Mouse (Mus musculus): ENCODE results near the gene Camkmt. TPM values are rescaled to one million over a fixed set of nuclear protein-coding genes. Genes with fewer than 3 reads are reported as not detected.

Camkmt gene
- 7.7 and 8.4 TPM in 2 replicates for polyA plus RNA-seq (2016; fragmentation: Nextera tagmentation; extraction: Ambion mirVana)

DNA sequence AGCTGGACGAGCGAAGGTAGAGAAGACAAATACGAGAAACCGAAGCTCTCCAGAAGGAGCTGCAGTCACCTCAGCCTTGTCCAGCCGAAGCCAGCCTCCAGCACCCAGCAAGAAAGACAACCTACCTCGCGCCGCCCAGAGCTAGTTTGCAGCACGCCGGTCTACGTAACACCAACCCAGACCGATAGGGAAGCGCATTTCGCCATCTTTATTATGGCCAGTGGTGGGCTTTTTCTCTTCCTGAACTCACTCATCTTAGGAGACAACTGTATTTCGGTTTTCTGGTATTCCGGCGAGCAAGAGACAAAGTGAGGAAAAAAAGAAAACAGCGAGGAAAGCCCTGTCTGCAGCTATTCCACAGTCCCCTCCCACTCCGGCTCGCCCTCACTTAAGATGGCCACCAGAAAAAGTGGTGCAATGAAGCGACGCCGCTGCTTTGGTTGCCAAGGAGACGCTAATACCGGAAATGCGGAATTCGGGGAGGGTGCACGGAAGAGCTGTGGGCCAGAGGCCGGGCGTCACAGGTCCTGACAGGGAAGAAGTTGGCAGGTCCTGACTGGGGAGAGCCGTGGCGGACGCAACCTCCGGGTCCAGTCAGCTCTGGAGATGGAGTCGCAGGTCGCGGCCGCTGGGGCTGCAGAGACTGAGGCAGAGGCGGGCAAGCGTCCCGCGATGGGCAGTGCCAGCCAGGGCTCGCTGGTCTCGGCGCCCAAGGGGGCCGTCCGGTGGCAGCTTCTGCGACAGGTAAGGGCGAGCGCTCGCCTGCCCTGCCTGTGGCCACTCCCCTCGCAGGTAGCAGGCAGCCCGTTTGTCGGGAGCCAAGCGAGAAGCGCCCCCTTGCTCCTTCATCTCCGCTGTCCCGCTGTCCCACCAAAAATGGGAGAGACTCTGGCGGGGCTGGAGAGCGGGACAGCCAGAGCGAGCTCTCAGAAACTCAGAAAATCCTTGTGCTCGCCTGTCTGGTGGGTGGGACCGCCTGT, at the start of gene Camkmt, which contains the start of gene Prepl:
Gene Camkmt (plus strand): TSS at position 433 of the 980 bp plus-strand sequence.
Gene Prepl (minus strand): TSS at position 122 of the 980 bp plus-strand sequence.
- Histone ChIP-seq H3K9me3 (no peaks in the 10 kb centered on the region), H3K4me3 (peak within 1 kb of the TSS; percentile 83), H3K36me3 (no peaks in the 10 kb centered on the region), H3K4me1 (peaks cover 23% of the 10 kb centered on the region; the same call in 1 of the 2 replicates), H3K27me3 (ENCODE audit: insufficient read depth, poor library complexity, severe bottlenecking) (no peaks in the 10 kb centered on the region), H3K27ac (peak within 1 kb of the TSS; percentile 93)
- DNase-seq (ENCODE audit: low spot score) = peak; percentile 97
- under 1% methylated on average over 63 of the region's 63 CpGs for WGBS

DNA sequence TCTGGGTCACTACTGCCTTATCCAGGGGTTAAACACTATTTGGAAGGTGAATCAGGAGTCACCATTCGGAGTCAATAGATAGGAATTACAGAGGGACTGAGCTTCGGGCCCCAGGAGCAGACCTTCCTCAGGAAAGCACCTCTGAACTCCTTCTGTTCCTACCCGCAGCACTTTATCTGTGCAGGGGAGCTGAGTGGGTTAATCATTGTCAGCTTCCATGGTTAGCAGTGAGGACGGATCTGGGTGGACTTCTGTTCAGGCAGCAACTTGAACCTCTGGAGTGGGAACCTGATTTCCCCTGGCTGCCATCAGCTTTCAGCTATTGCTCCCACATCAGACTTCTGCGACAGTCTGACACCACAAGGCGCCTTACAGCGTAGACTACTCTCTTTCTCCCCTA, 49.4 kb upstream of the Camkmt start:
- Histone ChIP-seq H3K27ac (no peak overlapping the region), H3K9me3 (no peaks in the 10 kb centered on the region), H3K4me1 (no peaks in the 10 kb centered on the region), H3K36me3 (no peaks in the 10 kb centered on the region), H3K4me3 (no peak overlapping the region), H3K27me3 (ENCODE audit: insufficient read depth, poor library complexity, severe bottlenecking) (no peaks in the 10 kb centered on the region)
- DNase-seq (ENCODE audit: low spot score) = no peak
- 74% methylated on average over 7 of the region's 7 CpGs for WGBS

DNA sequence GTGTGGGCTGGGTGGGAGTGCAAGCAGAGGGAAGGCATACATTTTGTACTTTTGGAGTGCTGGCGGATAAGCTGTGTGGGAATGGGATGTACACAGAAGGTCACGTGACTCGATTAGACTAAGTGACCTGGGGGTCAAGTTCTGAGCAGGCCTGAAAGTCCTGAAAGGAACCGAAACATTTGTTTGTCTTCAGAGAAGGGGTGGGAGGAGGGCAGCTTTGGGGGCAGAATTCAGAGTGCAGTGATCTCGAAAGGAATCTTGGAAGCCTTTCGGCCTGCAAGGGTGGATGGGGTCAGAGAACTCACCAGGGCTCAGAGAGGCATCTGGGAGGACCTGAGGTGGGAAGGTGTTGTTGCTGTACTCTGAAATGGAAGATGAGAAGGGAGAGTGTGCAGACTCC, 47.9 kb upstream of the Camkmt start:
- Histone ChIP-seq H3K4me1 (no peaks in the 10 kb centered on the region), H3K36me3 (no peaks in the 10 kb centered on the region), H3K9me3 (no peaks in the 10 kb centered on the region), H3K27ac (no peak overlapping the region), H3K27me3 (ENCODE audit: insufficient read depth, poor library complexity, severe bottlenecking) (no peaks in the 10 kb centered on the region), H3K4me3 (no peak overlapping the region)
- 81% methylated on average over 6 of the region's 6 CpGs for WGBS
- no peak for DNase-seq (ENCODE audit: low spot score)

DNA sequence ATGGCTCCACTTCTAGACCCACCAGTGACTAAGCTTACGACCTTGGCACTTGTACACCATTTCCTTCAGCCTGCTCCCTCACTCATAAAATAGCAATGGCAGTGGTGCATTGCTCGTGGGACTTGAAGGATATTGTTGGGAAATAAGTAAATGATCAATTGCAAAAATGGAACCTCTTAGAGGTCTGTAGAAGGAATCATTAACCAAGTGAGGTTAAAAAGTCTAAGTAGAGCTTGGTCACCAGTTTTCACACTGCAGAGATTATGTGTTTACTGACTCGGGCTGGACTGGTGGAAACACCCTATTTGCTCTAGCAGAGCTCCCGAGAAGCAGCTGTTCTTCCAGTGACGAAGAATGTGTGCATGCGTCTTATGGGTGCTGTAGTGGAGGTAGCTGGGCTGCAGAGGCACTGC, 46.9 kb upstream of the Camkmt start:
- Histone ChIP-seq H3K4me3 (no peak overlapping the region), H3K9me3 (no peaks in the 10 kb centered on the region), H3K27ac (no peak overlapping the region), H3K27me3 (ENCODE audit: insufficient read depth, poor library complexity, severe bottlenecking) (no peaks in the 10 kb centered on the region), H3K4me1 (no peaks in the 10 kb centered on the region), H3K36me3 (no peaks in the 10 kb centered on the region)
- 73% methylated on average over 6 of the region's 6 CpGs for WGBS
- no peak for DNase-seq (ENCODE audit: low spot score)

DNA sequence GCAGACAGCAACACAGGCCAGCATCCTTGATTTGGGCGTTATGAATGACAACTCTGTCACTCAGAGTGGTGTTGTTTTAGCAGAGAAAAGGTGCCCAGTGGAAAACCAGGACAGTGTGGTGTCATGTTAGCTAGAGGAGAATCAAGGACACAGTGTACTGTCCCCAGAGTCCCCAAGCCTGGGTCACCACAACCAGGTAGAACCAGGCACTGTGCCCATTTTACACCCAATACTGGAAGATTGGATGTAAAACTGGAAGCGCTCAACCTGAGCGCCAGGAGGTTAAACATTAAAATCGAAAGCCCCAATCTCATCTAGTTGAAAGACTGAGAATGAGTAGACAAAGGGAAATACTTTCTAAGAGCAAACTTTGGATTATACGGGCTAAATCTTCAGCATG, 45.9 kb upstream of the Camkmt start:
- 93% methylated on average over 5 of the region's 5 CpGs for WGBS
- Histone ChIP-seq H3K27ac (no peak overlapping the region), H3K27me3 (ENCODE audit: insufficient read depth, poor library complexity, severe bottlenecking) (no peaks in the 10 kb centered on the region), H3K36me3 (no peaks in the 10 kb centered on the region), H3K9me3 (no peaks in the 10 kb centered on the region), H3K4me3 (no peak overlapping the region), H3K4me1 (no peaks in the 10 kb centered on the region)
- no peak for DNase-seq (ENCODE audit: low spot score)

DNA sequence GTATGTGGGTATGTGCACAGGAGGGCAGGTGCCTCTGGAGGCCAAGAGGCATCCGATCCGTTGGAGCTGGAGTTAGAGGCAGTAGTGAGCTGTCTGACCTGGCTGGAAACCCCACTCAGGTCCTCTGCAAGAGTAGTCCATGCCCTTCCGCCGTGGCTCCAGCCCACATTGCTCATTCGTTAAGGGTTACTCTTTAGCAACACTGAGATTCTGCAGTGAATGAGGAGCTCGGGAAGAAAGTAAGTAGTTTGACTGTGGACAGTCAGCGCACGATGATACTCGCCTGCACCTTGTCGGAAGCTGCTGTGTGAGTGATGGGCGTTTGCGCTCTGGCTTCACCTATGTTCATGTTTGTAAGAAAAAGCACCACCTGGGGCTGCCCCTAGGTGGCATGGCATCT, 45.2 kb upstream of the Camkmt start:
- Histone ChIP-seq H3K27ac (no peak overlapping the region), H3K4me3 (no peak overlapping the region), H3K27me3 (ENCODE audit: insufficient read depth, poor library complexity, severe bottlenecking) (no peaks in the 10 kb centered on the region), H3K9me3 (no peaks in the 10 kb centered on the region), H3K4me1 (no peaks in the 10 kb centered on the region), H3K36me3 (no peaks in the 10 kb centered on the region)
- WGBS = 84% methylated on average over 12 of the region's 12 CpGs
- no peak for DNase-seq (ENCODE audit: low spot score)

DNA sequence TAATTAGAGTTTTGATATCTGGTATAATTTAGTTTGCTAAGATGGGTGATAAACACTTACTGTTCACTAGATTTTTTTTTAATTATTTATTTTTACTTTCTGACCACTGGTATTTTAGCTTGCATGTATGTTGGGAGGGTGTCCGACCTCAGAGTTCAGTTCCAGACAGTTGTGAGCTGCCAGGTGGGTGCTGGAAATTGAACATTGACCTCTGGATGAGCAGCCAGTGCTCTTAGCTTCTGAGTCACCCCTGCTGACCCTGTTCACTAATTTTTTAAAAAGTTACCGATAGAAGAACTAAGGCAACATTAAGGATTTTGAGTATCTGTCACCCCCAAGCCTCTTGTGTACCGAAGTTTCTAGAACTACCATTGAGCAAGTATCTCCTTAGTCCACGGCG, 42.0 kb upstream of the Camkmt start:
- no peaks in the 10 kb centered on the region for H3K36me3 ChIP-seq
- H3K9me3 ChIP-seq = no peaks in the 10 kb centered on the region
- DNase-seq (ENCODE audit: low spot score) = no peak
- no peak overlapping the region for H3K4me3 ChIP-seq
- H3K27me3 ChIP-seq (ENCODE audit: insufficient read depth, poor library complexity, severe bottlenecking) = no peaks in the 10 kb centered on the region
- 0 out of 2 replicates have a peak, but pooled peaks cover 5% of the 10 kb centered on the region for H3K4me1 ChIP-seq
- H3K27ac ChIP-seq = no peak overlapping the region
- 91% methylated on average over 5 of the region's 5 CpGs for WGBS

DNA sequence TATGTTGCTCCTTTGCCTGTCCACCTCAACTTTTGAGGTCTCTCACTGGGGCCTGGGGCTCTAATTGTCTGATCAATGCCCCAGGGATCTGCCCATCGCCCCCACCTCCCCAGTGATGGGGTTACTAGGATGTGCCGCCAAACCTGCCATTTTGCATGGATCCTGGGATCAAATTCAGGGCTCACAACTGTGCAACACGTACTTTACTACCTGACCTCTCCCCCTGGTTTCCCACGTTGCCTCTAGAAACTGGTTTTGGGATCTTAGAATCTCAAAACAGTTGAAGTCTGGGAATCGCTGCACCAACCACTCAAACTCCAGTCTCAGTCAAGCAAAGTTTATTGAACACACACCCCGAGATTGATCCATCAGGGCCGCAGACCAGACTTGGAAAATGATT, 32.1 kb upstream of the Camkmt start:
- WGBS = 88% methylated on average over 7 of the region's 7 CpGs
- Histone ChIP-seq H3K4me3 (no peak overlapping the region), H3K9me3 (no peaks in the 10 kb centered on the region), H3K4me1 (no peaks in the 10 kb centered on the region), H3K27me3 (ENCODE audit: insufficient read depth, poor library complexity, severe bottlenecking) (no peaks in the 10 kb centered on the region), H3K27ac (no peak overlapping the region), H3K36me3 (peaks cover 3% of the 10 kb centered on the region; the same call in 1 of the 2 replicates)
- DNase-seq (ENCODE audit: low spot score) = peak; percentile 9

DNA sequence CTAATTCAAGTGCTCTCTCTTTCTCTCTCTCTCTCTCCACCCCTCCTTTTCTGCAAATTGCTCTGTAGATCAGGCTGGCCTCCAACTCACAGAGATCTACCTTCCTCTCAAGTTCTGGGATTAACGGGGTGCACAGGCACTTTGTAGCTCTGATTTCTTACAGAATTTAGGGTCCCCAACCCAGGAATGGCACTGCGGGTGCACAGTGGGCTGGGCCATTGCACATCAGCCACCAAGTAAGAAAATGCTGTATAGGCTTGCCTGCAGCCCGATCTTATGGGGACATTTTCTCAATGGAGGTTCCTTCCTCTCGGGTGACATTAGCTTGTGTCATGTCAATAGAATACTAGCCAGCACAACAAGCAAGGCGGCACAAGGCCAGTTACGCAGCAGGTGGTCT, 31.2 kb upstream of the Camkmt start:
- H3K9me3 ChIP-seq = no peaks in the 10 kb centered on the region
- WGBS = 86% methylated on average over 6 of the region's 6 CpGs
- H3K27ac ChIP-seq = no peak overlapping the region
- H3K4me3 ChIP-seq = no peak overlapping the region
- no peak for DNase-seq (ENCODE audit: low spot score)
- no peaks in the 10 kb centered on the region for H3K4me1 ChIP-seq
- no peaks in the 10 kb centered on the region for H3K27me3 ChIP-seq (ENCODE audit: insufficient read depth, poor library complexity, severe bottlenecking)
- H3K36me3 ChIP-seq = peaks cover 12% of the 10 kb centered on the region; the same call in 1 of the 2 replicates

DNA sequence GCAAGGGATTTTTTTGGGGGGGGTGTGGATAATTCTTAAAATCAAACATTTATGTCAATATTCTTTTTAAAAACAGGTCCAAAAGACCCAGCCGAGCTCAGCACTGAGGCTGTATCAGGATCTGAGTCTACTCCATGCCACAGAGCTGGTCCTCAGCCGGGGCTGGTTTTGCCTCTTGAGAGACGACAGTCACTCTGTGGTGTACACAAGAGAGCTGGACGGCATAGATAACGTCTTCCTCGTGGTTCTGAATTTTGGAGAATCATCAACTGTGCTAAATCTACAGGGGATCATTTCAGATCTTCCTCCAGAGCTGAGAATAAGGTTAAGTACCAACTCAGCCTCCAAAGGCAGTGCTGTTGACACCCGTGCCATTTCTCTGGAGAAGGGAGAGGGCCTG, 26.8 kb upstream of the Camkmt start:
- WGBS = 82% methylated on average over 7 of the region's 7 CpGs
- no peaks in the 10 kb centered on the region for H3K27me3 ChIP-seq (ENCODE audit: insufficient read depth, poor library complexity, severe bottlenecking)
- H3K9me3 ChIP-seq = no peaks in the 10 kb centered on the region
- H3K36me3 ChIP-seq = peaks cover 47% of the 10 kb centered on the region
- no peak for DNase-seq (ENCODE audit: low spot score)
- H3K4me1 ChIP-seq = no peaks in the 10 kb centered on the region
- H3K27ac ChIP-seq = no peak overlapping the region
- no peak overlapping the region for H3K4me3 ChIP-seq

DNA sequence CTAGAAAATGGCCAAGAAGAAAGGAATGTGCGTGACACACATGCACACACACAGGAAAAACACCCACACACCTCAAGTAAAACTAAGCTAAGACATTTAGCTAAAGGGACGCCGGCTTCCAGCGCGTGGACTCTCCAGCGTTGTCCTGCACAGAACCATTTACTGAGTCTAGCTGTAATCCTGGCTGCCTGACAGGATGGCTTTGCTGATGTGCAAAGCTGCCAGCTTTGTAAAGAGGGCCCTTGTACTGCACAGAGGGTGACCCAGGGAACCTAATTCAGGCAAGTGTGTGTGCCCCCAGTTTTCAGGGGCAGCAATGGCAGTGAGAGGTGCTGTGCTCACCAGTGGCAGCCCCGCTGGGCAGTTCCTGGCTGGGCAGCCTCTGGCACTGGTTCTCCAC, 23.0 kb upstream of the Camkmt start:
- WGBS = 93% methylated on average over 7 of the region's 7 CpGs
- no peak for DNase-seq (ENCODE audit: low spot score)
- no peaks in the 10 kb centered on the region for H3K4me1 ChIP-seq
- peaks cover 72% of the 10 kb centered on the region for H3K36me3 ChIP-seq
- no peak overlapping the region for H3K4me3 ChIP-seq
- no peaks in the 10 kb centered on the region for H3K27me3 ChIP-seq (ENCODE audit: insufficient read depth, poor library complexity, severe bottlenecking)
- H3K27ac ChIP-seq = no peak overlapping the region
- no peaks in the 10 kb centered on the region for H3K9me3 ChIP-seq

DNA sequence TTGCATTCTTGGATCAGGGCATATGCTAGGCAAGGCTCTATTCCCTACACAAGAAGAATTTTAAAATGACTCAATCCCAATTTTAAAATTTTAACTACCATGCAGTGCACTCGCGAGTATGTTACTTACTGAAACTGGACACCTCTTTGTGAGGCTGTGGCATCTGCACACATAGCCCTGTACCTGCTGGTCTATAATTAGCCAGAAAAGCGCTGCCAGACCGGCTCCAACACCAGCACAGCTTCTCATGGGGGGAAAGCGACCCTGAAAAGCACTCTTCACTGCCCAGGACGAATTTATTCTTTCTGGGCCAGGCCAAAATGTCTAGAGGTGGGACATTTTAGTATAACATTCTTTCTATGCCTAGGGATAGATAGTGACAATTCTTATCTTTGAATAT, 19.7 kb upstream of the Camkmt start:
- 59% methylated on average over 6 of the region's 6 CpGs for WGBS
- peaks cover 8% of the 10 kb centered on the region; the same call in 1 of the 2 replicates for H3K4me1 ChIP-seq
- no peaks in the 10 kb centered on the region for H3K9me3 ChIP-seq
- H3K4me3 ChIP-seq = no peak overlapping the region
- H3K27ac ChIP-seq = no peak overlapping the region
- peak; percentile 16 for DNase-seq (ENCODE audit: low spot score)
- no peaks in the 10 kb centered on the region for H3K27me3 ChIP-seq (ENCODE audit: insufficient read depth, poor library complexity, severe bottlenecking)
- H3K36me3 ChIP-seq = peaks cover 51% of the 10 kb centered on the region

DNA sequence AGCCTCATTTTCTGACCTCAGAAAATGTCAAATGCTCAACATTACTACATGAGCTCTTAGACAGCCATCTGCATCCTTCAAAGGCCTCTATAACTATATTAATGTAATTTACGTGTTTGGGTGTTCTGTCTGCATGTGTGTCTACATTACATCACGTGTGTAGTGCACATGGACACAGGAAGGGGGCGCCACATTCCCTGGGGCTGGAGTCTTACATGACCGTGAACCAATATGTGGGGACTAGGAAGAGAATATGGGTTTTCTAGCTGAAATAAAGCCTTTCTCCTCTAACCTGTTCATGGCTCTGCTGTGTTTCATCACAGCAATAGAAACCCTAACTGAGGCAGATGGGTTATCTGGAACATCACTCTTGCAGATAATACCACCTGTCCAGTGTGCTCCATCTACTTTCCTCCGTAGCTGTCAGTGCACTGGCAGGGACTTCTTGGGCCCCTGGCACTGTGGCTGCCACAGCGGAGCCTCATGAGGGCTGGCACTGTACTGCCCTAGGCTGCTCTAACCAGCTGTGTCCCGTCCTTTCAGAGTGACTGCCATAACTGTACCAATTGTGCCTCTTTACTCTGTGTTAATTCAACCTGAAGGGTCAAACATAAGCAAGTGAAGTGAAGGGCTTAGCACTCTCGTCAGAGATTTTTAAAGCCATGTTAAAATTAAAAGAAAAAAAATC, 19.1 kb upstream of the Camkmt start:
- Histone ChIP-seq H3K4me1 (peaks cover 8% of the 10 kb centered on the region; the same call in 1 of the 2 replicates), H3K9me3 (no peaks in the 10 kb centered on the region), H3K36me3 (peaks cover 51% of the 10 kb centered on the region), H3K27me3 (ENCODE audit: insufficient read depth, poor library complexity, severe bottlenecking) (no peaks in the 10 kb centered on the region), H3K4me3 (no peak overlapping the region), H3K27ac (no peak overlapping the region)
- peak; percentile 67 for DNase-seq (ENCODE audit: low spot score)
- 89% methylated on average over 8 of the region's 8 CpGs for WGBS
